Mouse (Mus musculus): ENCODE data around the gene Slc35f1. TPM values are rescaled to one million over a fixed set of nuclear protein-coding genes. Genes with fewer than 3 reads are reported as not detected.
A peak's percentile ranks its signal among the peaks of the same experiment; 100 is the strongest.
"Not testable (repeated sequence)": the region's sequence is repeated elsewhere in the genome, so short reads cannot be mapped to it uniquely, and the experiment has no call there.

Gene Slc35f1
- polyA plus RNA-seq, 1 experiment = 32.4 TPM

DNA sequence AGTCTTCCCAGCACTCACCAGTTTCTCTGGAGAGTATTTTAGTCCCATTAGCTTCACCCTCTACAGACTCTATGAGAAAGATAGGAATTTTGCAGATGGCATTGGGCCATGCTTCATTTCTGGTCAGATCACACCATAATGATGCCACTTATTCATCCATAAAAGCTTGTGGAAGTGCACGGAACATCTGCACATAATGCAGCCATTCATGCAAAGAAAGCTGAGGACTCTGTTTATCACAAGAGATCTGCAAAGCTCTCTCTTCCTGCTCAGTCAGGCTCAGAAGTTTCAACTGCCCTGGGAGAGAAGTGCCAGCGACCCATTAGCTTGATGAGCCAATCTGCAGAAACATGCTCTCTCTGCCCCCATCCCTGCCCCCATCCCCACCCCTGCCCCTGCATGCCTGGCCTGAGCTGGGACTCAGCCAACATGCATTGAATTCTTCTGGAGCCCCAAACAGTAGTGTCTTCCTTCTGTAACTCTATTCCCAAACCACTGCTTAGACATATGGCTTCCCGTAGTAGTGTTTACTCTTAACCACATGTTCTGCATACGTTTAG, 89.7 kb downstream of the Slc35f1 start:
- peak in 1 of 2 experiments; percentile 21 for DNase-seq (ENCODE audit: extremely low spot score in 1 of 2, low spot score in 1 of 2)

DNA sequence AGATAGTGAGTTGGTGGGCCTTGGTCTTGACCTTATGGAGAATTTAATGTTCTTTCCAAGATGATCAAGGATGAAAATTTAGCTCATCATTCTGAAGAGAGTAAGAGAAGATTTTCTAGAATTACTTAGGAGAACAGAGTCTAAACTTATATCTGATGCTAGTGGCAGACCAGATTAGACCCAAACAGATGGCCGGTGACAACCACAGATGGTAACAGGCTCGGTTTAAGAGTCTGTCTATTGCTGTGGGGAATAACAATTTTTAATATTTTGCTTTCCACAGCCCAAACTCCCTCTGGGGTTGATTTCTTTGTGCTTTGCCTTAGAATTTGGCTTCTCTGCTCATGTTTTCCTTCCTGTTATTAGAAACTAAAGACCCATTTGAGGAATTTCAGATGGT, 96.7 kb downstream of the Slc35f1 start:
- peak; percentile 66 to 75 for DNase-seq (ENCODE audit: extremely low spot score in 1 of 2, low spot score in 1 of 2)

DNA sequence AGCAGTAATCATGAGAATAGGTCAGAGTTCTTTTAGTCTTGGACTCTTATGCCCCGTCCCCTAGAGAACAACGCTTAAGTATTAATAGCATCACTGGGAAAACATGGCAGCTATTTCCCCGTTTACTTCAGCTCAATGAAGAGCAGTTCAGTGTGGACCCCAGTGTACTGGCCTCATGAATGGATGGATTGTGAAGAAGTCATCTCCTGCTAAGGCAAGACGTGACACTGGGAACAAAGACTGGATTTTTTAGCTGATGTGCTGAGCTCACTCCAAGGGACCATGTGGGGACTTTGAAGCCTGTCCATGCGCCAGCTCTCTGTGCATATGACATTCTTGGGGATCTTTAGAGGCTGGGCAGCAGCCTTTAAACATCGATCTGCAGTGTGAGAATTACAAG, 101.2 kb downstream of the Slc35f1 start:
- DNase-seq (ENCODE audit: extremely low spot score in 1 of 2, low spot score in 1 of 2) = no peak

DNA sequence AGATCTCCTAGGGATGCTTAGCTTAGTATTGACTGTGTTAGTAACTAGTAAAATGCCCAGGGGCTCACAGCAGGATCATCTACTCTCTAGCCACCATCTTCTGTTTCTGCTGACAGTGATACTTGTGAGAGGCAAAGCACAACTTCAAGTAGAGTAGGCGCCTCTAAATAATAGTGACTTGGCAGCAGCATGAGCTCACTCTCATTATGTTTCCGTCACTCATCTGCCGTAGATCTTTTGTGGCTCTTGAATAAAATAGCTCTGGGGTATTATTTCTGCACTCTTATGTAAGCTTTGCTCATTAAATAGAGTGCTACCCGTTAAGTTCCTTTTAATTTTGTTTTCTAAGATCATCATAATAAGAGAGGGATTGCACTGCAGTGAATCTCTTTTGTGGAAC, 107.1 kb downstream of the Slc35f1 start:
- DNase-seq (ENCODE audit: extremely low spot score in 1 of 2, low spot score in 1 of 2) = no peak

DNA sequence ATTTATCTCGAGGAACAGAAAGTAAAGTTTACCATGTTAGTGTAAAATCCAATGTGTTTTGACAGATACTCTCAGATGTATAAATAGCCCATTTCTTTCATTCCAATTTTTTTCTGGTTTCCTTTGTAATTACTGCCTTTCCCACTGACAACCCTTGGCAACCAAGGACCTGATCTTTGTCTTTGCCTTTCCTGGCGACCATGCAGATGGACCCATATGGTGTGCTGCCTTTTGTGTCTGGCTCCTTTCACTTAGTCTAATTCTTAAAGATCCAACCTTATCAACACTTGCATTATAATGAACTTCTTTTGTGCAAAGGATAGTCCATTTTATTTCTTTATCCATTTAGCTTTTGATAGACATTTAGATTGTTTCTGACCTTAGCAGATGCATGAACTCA, 117.5 kb downstream of the Slc35f1 start:
- no peak for DNase-seq (ENCODE audit: extremely low spot score in 1 of 2, low spot score in 1 of 2)

DNA sequence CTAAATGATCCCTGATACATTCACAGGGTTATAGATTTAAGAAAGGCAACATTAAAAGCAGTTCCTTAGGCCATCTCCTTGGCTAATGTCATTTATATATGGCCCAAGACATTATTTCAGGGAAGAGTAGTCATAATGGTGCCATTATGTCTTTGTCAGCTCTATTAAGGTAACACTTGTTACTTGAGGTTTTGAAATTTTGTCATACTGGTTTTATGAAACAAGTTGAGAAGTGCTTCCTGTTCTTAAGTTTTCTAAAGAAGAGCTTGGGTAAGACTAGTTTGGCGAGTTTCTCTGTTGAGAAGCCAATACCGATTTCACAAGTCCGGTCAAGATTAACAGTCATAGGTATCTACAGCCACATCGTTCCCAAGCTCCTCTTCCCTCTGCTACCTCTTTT, 122.5 kb downstream of the Slc35f1 start:
- no peak for DNase-seq (ENCODE audit: extremely low spot score in 1 of 2, low spot score in 1 of 2)

DNA sequence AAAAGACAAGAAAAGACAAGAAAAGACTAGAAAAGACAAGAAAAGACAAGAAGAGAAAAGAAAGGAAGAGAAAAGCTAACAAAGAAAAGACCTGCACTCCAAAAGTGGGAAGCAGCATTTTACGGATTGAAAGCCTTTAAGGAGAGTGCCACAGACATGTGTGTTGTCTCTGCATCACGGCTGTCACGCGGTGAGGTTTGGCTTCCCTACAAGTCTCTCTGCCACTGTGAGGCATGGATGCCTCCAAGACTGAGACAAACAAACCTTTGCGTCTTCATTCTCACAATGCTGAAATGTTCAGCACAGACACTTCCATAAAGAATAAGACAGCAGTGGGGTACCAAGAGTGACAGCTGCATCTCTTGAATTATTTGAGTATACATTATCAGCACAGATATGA, 124.0 kb downstream of the Slc35f1 start:
- DNase-seq (ENCODE audit: extremely low spot score in 1 of 2, low spot score in 1 of 2) = peak in 1 of 2 experiments; percentile 27

DNA sequence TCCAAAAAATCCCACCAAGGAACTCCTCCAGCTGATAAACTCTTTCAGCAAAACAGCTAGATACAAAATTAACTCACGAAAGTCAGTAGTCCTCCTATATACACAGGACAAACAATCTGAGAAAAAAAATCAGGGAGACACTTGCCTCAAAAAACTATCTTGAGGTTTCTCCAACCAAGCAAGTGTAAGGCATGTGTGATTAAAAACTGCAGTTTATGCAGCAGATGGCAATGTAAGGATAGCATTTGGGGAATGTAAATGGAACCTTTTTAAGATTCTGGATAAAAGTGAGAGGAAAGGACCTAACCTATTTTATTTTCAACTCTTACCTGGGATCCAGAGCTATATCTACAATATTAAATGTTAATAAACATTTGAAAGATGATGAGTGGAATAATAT, 129.3 kb downstream of the Slc35f1 start:
- DNase-seq (ENCODE audit: extremely low spot score in 1 of 2, low spot score in 1 of 2) = peak in 1 of 2 experiments; percentile 49

DNA sequence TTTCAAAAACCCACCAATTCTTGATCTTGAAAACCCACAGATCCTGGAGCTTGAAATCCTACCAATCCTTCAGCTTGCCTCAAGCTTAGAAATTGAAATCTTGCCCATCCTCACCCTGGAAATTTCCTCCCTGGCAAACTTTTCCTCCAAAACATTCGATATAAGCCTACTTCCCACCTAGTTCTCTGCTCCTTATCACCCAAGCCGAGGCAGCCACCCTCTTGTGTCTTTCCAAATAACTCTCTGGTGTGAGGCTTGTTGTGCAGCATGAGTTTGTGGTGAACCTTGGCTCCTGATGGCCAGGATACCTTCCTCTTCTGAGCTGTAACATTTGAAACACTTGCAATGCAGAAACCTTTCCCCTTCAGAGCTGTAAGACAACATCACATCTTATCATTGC, 132.6 kb downstream of the Slc35f1 start:
- DNase-seq (ENCODE audit: extremely low spot score in 1 of 2, low spot score in 1 of 2) = peak in 1 of 2 experiments; percentile 19

DNA sequence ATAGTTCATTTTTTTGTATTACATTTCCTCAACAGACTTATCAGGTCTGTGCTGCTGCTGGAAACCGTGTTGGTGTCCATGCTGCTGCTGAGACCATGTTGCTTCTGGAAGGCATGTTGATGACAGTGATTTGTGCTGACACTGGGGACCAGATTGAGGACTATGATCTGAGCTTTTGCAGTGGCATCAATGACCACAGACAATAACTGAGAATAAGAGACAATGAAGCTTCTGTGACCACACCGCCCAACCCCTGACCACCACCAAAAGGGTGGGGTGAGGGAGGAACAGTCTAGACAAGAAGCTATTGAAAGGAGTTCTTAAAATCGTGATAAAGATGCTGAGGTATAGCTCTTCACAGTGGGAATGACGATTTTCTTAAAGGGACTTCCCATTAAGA, 135.4 kb downstream of the Slc35f1 start:
- no peak for DNase-seq (ENCODE audit: extremely low spot score in 1 of 2, low spot score in 1 of 2)

DNA sequence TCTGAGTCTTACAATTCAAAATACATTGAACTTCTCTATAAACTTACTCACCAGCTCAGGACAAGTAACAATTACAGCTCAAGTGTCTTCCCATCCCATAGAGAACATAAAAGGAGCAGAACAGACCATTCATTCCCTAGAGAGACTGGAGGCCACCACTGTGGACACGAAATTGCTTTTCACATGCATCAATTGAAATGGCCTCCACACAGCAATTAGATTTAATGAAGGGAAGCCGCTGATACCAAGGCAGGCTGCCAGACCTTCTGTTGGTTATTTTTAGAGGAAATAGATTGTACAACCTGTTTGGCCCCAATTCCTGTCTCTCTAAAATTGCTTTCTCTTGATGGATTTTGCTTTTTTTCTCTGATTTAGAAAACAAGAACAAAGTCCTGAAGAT, 150.5 kb downstream of the Slc35f1 start:
- no peak for DNase-seq (ENCODE audit: extremely low spot score in 1 of 2, low spot score in 1 of 2)

DNA sequence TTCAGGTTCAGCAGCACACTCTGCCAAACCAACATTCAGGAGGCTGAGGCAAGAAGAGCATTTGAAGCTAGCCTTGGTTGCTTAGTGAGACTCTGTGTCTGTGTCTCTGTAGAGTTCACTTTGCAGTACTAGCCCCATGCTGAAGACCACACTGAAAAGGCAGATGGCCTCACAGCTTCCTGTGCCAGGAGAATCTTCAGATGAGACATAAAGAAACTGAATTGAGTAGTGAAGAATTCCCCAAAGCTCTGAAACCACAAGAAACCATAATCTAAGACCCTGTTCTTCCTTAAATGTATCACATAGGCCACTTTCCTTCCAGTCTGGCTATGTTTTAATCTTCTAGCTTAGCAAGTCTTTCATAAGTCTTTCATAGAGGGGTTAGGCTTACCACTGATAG, 161.7 kb downstream of the Slc35f1 start:
- DNase-seq (ENCODE audit: extremely low spot score in 1 of 2, low spot score in 1 of 2) = no peak

DNA sequence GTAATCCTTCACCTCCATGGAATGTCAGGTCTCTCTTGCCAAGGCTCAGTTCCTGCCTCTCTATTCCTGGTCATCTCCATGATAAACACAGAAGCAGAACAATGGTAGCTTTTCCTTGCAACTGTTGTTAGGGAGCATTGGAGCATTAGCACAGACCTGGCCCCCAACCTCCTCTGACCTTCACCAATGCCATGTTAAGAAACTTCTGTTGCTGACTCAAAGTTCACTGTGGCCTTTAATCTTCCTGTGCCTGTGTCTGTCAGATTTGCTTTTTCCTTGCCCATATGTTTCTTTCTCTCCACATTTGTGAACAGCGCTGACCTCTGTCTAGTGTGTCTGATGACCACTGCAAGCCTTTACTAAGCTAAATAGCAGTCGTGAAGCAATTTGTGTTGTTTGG, 170.5 kb downstream of the Slc35f1 start:
- no peak for DNase-seq (ENCODE audit: extremely low spot score in 1 of 2, low spot score in 1 of 2)

DNA sequence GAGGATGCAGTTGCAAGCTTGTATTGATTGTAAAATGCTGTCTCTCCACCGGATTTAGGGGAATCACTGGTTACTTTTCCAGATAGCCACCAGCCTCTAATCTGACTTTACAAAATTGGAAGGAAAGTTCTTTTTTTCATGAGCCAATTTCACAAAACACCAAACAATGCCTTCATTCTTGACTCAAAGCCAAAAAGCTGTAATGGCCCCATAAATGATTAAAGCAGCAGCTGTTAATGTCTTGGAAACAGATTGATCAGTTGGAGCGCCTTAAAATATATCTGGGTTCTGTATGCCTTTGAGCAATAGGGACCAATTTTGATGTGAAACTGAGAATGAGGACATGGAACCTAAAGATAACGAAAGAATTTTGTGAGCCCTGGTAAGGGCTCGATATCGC, 174.6 kb downstream of the Slc35f1 start:
- no peak for DNase-seq (ENCODE audit: extremely low spot score in 1 of 2, low spot score in 1 of 2)

DNA sequence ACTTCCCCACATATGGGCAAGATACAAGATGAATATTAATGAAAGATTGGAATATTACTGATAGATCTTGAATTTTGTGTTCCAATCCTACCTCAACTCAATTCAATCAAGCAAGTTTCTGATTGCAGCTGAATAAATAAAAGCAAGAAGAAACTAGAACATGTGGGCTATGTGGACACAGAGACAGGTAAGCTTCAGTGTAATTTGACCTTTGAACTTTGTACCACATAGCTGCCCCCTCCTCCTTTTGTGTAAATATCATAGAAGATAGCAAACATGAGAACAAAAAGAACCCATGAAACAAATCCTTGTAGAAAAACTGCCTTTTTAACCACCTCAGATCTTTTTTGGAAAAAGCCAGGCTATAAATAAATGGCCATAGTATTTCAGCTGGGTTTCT, 180.8 kb downstream of the Slc35f1 start:
- DNase-seq (ENCODE audit: extremely low spot score in 1 of 2, low spot score in 1 of 2) = no peak

DNA sequence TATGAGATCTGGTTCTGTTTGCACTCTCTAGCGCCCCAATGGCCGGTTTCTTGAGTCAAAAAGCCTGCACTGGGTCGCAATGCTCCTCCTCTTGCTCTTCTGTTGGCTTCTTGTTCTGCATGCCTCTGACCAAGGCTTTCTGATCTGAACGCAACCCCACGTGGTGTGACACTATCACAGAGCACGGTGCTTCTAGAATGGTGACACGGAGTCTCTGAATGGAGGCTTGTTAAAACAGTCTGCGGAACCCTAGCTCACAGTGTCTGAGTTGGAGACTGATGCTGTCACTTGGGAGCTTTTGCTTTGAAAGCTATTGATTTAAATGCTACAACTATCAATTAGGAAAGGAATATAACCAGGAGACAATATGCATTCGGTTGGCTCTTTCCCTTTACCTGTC, 183.8 kb downstream of the Slc35f1 start:
- no peak for DNase-seq (ENCODE audit: extremely low spot score in 1 of 2, low spot score in 1 of 2)

DNA sequence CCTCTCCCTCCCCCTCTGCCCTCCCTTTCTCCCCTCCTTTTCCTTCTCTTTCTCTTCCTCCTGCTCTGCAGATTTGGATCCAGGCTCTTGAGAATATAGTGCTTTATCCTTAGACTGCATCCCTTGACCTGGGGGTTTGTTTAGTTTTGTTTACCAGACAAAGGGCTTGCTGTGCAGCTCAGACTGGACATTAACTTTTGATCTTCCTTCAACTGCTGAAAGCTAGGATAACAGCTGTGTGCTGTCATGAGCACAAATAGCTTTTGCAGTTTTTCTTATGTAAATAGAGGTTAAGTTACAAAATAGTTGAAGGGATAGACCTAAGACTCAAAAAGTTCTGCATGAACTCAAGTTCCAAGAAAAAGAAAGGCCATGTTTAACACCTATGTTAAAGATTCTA, 184.4 kb downstream of the Slc35f1 start:
- DNase-seq (ENCODE audit: extremely low spot score in 1 of 2, low spot score in 1 of 2) = no peak

DNA sequence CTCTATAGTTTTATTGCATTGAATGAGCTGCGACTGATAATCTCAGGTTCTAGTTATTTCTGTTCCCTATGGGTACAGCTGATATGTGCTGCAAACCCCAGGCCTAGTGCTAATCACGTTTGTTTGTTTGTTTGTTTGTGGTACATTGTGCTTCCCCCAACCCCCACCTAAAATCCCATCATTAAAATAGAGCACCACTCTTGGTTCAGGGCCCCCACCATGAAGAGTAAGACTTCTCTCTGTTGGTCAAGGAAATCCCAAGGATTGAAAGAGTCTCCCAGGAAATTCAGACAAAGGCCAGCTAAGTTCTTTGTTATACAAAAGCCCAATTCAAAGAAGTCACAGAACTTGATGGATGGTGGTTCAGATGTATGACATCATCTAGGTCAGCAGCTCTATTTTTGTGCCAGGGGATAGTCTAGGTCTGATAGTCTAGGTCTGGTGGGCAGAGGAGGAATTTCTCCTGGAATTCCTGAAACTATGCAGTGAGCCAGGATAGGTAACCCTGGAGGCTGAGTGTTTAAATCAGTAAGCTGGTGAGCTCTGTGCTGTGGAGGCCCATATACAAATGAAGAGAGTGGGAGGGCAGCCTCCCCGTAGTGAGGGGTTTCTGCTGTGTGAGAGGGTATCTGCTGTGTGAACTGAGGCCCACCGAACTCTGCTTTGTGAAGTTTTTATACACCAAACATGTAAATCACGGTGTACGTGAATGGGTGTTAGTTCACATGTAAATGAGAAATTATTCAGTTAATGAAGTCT, 187.1 kb downstream of the Slc35f1 start:
- no peak for DNase-seq (ENCODE audit: extremely low spot score in 1 of 2, low spot score in 1 of 2)

DNA sequence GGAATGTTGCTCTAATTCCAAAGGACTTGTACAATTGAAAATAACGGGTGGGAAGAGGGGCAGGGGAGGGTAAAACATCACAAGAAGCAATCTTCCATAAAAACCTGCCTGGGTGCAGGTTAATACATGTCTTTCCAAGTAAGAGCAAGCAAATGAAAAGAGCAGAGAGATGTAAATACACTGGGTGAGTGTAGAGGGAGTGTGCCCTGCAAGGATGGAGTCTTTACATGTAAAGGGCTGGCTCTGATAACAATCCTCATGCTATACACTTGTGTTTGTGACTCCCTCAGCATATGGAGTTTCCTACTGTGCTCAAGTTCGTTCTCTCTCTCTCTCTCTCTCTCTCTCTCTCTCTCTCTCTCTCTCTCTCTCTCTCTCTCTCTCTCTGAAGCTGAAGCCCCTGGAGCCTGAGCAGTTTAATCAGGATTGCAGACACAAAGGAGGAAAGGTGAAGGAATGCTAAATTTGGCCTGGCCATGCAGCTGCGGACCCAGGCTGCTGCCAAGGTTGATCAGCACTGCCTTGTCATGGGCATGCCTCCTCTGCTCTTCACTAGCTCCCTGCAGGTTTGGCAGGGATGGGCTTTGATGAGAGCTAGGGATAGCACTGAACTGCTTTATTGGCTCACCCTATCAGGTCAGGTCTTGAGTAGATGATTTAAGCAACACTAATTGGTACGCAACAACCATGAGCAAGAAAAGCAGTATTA, 187.9 kb downstream of the Slc35f1 start:
- no peak for DNase-seq (ENCODE audit: extremely low spot score in 1 of 2, low spot score in 1 of 2)

DNA sequence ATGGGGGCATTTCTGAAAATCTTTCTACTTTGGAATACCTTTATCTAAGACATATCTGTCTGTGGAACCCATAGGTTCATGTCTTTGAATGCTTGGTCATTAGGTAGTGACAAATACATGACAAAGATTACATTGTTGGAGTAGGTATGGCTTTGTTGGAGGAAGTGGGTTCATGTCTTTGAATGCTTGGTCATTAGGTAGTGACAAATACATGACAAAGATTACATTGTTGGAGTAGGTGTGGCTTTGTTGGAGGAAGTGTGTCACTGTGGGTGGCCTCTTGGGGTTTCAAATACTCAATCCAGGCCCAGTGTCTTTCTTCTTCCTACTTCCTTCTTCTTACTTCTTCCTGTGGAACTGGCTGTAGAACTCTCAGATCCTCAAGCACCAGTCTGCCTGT, 206.4 kb downstream of the Slc35f1 start:
- not testable (repeated sequence) for DNase-seq (ENCODE audit: extremely low spot score in 1 of 2, low spot score in 1 of 2)

DNA sequence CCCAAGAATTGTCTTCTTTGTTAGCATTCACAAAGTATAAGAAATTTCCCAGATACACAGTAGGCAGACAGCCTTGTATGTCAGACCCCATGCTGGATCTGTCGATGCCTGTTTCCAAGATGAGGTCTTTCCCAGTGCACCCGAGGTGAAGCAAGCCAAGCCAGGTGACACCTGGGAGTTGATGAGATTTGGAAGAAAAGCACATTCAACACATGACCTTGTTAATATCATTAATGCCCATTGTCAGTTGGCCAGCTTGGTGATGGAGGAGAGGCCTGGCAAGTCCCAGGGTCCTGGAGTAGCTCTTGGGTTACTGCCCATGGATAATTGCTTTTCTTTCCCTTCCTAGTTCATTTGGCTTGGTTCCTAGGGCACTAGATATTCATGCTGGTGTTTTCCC, 214.6 kb downstream of the Slc35f1 start:
- DNase-seq (ENCODE audit: extremely low spot score in 1 of 2, low spot score in 1 of 2) = no peak

DNA sequence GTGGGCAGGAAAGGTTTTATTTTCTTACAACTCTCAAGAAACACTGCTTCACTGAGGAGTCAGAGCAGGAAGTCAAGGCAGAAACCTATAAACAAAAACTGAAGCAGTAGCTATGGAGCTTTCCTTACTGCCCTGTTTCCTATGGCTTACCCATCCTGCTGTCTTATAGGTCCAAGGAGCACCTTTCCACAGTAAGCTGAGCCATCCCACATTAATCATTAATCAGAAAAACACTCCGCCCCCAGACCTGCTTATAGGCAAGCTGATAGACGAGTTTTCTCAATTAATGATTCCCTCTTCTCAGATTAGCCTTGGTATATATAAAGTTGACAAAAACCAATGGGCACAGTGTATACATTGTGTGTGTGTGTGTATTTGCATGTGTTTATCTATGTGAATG, 221.4 kb downstream of the Slc35f1 start:
- no peak for DNase-seq (ENCODE audit: extremely low spot score in 1 of 2, low spot score in 1 of 2)

All from frontal cortex, adult 2 months (tissue).